Mouse (Mus musculus) C2C12 (cell line): ENCODE data around the gene Hspa1a. TPM values are rescaled to one million over a fixed set of nuclear protein-coding genes. Genes with fewer than 3 reads are reported as not detected.
A peak's percentile ranks its signal among the peaks of the same experiment; 100 is the strongest.
"Not testable (repeated sequence)": the region's sequence is repeated elsewhere in the genome, so short reads cannot be mapped to it uniquely, and the experiment has no call there.

ENCODE experiments used
- H3K27me3 ChIP-seq: one replicate; pipeline ENCODE4 v1.6.1; 2011; ENCODE audit not compliant: control insufficient read depth, insufficient read depth, insufficient read length
- H3K36me3 ChIP-seq: one replicate; pipeline ENCODE4 v1.6.1; 2011; ENCODE audit not compliant: control insufficient read depth, insufficient read depth
- H3K4me3 ChIP-seq: one replicate; pipeline ENCODE4 v1.5.1; 2011; ENCODE audit warnings: mild to moderate bottlenecking, control low read depth; ENCODE audit not compliant: poor library complexity, insufficient read depth, severe bottlenecking
- H3K79me2 ChIP-seq: one replicate; pipeline ENCODE4 v1.6.1; 2011; ENCODE audit not compliant: control insufficient read depth, insufficient read depth
- H3K79me3 ChIP-seq: one replicate; pipeline ENCODE4 v1.6.1; 2011; ENCODE audit warnings: low read depth, control low read depth
- H3ac ChIP-seq: one replicate; pipeline ENCODE3; 2011; ENCODE audit warnings: low read depth; ENCODE audit not compliant: control insufficient read depth, insufficient read length
- CEBPB ChIP-seq: IDR thresholded peaks from one replicate; pipeline ENCODE4 v1.6.1; 2011; ENCODE audit warnings: low read depth, mild to moderate bottlenecking, control low read depth, moderate library complexity
- CTCF ChIP-seq: IDR thresholded peaks from one replicate; pipeline ENCODE4 v1.5.1; 2011; ENCODE audit not compliant: control insufficient read depth, insufficient read depth, insufficient read length
- FOSL1 ChIP-seq: IDR thresholded peaks from one replicate; pipeline ENCODE4 v1.8.0; 2011; ENCODE audit warnings: mild to moderate bottlenecking, low read length; ENCODE audit not compliant: poor library complexity, insufficient read depth, severe bottlenecking
- MAX ChIP-seq: IDR thresholded peaks from one replicate; pipeline ENCODE4 v1.6.1; 2011; ENCODE audit warnings: mild to moderate bottlenecking, control low read depth
- MYOD1 ChIP-seq: IDR thresholded peaks from one replicate; pipeline ENCODE4 v1.6.1; 2011; ENCODE audit warnings: low read depth; ENCODE audit not compliant: control insufficient read depth, insufficient read length
- MYOG ChIP-seq: IDR thresholded peaks from one replicate; pipeline ENCODE4 v1.6.1; 2011; ENCODE audit not compliant: control insufficient read depth, insufficient read length; ENCODE audit errors: extremely low read depth
- USF1 ChIP-seq: IDR thresholded peaks from one replicate; pipeline ENCODE4 v1.6.1; 2011; ENCODE audit warnings: low read depth, mild to moderate bottlenecking, control low read depth, moderate library complexity
- polyA plus RNA-seq: library from polyadenylated mRNA; unstranded; fragments of >200 nt; fragmentation: generic; extraction: Trizol; gene quantifications from one replicate; pipeline ENCODE4 v1.2.1, GENCODE M21; 2012; ENCODE audit warnings: missing spikeins

The Hspa1a gene
- polyA plus RNA-seq, 1 experiment, result 1.8 TPM

- TF ChIP-seq FOSL1 (no peak), MAX (no peak), CEBPB (no peak), USF1 (no peak), CTCF (no peak), MYOG (no peak), MYOD1 (no peak)
- H3K79me3 ChIP-seq, result peaks cover 32% of the 10 kb centered on the region
- H3ac ChIP-seq, result no peak overlapping the region
- H3K36me3 ChIP-seq, result peaks cover 95% of the 10 kb centered on the region
- no peaks in the 10 kb centered on the region for H3K27me3 ChIP-seq
- H3K79me2 ChIP-seq, result peaks cover 54% of the 10 kb centered on the region
- H3K4me3 ChIP-seq, result no peak overlapping the region
Observed at GRCm38 (mm10) chr17:35009586-35009985, 37.6 kb upstream of the Hspa1a start.

- peaks cover 51% of the 10 kb centered on the region for H3K79me3 ChIP-seq
- peaks cover 82% of the 10 kb centered on the region for H3K36me3 ChIP-seq
- no peak overlapping the region for H3K4me3 ChIP-seq
- peaks cover 75% of the 10 kb centered on the region for H3K79me2 ChIP-seq
- no peak overlapping the region for H3ac ChIP-seq
- no peak for TF ChIP-seq FOSL1
- TF ChIP-seq USF1, result no peak
- no peak for TF ChIP-seq MAX
- no peak for TF ChIP-seq CEBPB
- no peaks in the 10 kb centered on the region for H3K27me3 ChIP-seq
Observed at GRCm38 (mm10) chr17:35007387-35007991, 35.5 kb upstream of the Hspa1a start.

GRCm38 (mm10) chr17:35005902-35006301 is 33.9 kb upstream of the Hspa1a start:
- not testable (repeated sequence) for H3ac ChIP-seq, H3K27me3 ChIP-seq, H3K4me3 ChIP-seq
- peaks cover 68% of the 10 kb centered on the region for H3K36me3 ChIP-seq
- H3K79me3 ChIP-seq, result peaks cover 63% of the 10 kb centered on the region
- peaks cover 90% of the 10 kb centered on the region for H3K79me2 ChIP-seq

GRCm38 (mm10) chr17:35005158-35005557 is 33.2 kb upstream of the Hspa1a start:
- H3K36me3 ChIP-seq, result peaks cover 60% of the 10 kb centered on the region
- no peaks in the 10 kb centered on the region for H3K27me3 ChIP-seq
- no peak overlapping the region for H3ac ChIP-seq
- H3K79me2 ChIP-seq, result peaks cover 90% of the 10 kb centered on the region
- peaks cover 62% of the 10 kb centered on the region for H3K79me3 ChIP-seq
- TF ChIP-seq CTCF, result no peak
- no peak for TF ChIP-seq USF1
- TF ChIP-seq CEBPB, result no peak
- no peak for TF ChIP-seq FOSL1
- no peak for TF ChIP-seq MYOG
- TF ChIP-seq MAX, result no peak
- TF ChIP-seq MYOD1, result no peak
- H3K4me3 ChIP-seq, result no peak overlapping the region

GRCm38 (mm10) chr17:35004075-35004717 is 32.2 kb upstream of the Hspa1a start:
- Histone ChIP-seq H3ac (no peak overlapping the region), H3K4me3 (no peak overlapping the region), H3K36me3 (peaks cover 51% of the 10 kb centered on the region), H3K79me2 (peaks cover 91% of the 10 kb centered on the region), H3K27me3 (no peaks in the 10 kb centered on the region), H3K79me3 (peaks cover 70% of the 10 kb centered on the region)
- TF ChIP-seq MYOD1 (no peak), MYOG (no peak), MAX (no peak), FOSL1 (no peak), CEBPB (no peak), USF1 (no peak), CTCF (no peak)

- Histone ChIP-seq H3ac (peak overlapping the region; percentile 46), H3K79me3 (peaks cover 76% of the 10 kb centered on the region), H3K27me3 (no peaks in the 10 kb centered on the region), H3K4me3 (peak overlapping the region; percentile 83), H3K36me3 (peaks cover 51% of the 10 kb centered on the region), H3K79me2 (peaks cover 91% of the 10 kb centered on the region)
- no peak for TF ChIP-seq MYOD1
- no peak for TF ChIP-seq MYOG
- no peak for TF ChIP-seq FOSL1
- no peak for TF ChIP-seq CTCF
- no peak for TF ChIP-seq CEBPB
- TF ChIP-seq MAX, result no peak
- TF ChIP-seq USF1, result no peak
Observed at GRCm38 (mm10) chr17:35003022-35003838, 31.3 kb upstream of the Hspa1a start.
